Comparison of ENCODE assay signal across 14 mouse cellular contexts in genomic region chr5:74984101-74984500, GRCm38 (mm10).
"Had no signal": no experiment of that assay in that cellular context is flagged by ENCODE, and none has a peak within 500 bp of the region (broad histone marks: within the 10 kb centered on the region; RNA-seq: fewer than 3 reads in every experiment).

No protein-coding gene starts in this region.

- H3K9ac ChIP-seq: limb, embryonic 12.5 days; liver, embryonic 13.5 days; liver, postnatal 0 days; lung, embryonic 15.5 days; midbrain, embryonic 12.5 days; neural tube, embryonic 15.5 days; stomach, embryonic 15.5 days had no signal

- DNase-seq: kidney, adult 11 months; kidney, postnatal 10 days; liver; liver, embryonic 13.5 days; liver, postnatal 0 days; lung, postnatal 14 days; thymus, postnatal 14 days had no signal

- H3K27me3 ChIP-seq: limb, embryonic 12.5 days; liver, embryonic 13.5 days; lung, embryonic 15.5 days; stomach, embryonic 15.5 days had no signal

- H3K27ac ChIP-seq: limb, embryonic 12.5 days; liver, embryonic 13.5 days; lung, embryonic 15.5 days; macrophage; midbrain, embryonic 12.5 days; neural tube, embryonic 15.5 days; stomach, embryonic 15.5 days had no signal

- H3K36me3 ChIP-seq: limb, embryonic 12.5 days; liver, embryonic 13.5 days; lung, embryonic 15.5 days; midbrain, embryonic 12.5 days; neural tube, embryonic 15.5 days; stomach, embryonic 15.5 days had no signal

- H3K9me3 ChIP-seq: limb, embryonic 12.5 days; liver, embryonic 13.5 days; lung, embryonic 15.5 days; midbrain, embryonic 12.5 days; neural tube, embryonic 15.5 days; stomach, embryonic 15.5 days had no signal

- H3K4me2 ChIP-seq: limb, embryonic 12.5 days; liver, embryonic 13.5 days; lung, embryonic 15.5 days; midbrain, embryonic 12.5 days; neural tube, embryonic 15.5 days; stomach, embryonic 15.5 days had no signal

- H3K4me1 ChIP-seq: liver, embryonic 13.5 days; stomach, embryonic 15.5 days had no signal

- H3K4me3 ChIP-seq: limb, embryonic 12.5 days; liver, embryonic 13.5 days; lung, embryonic 15.5 days; midbrain, embryonic 12.5 days; myocyte; neural tube, embryonic 15.5 days; stomach, embryonic 15.5 days had no signal

- ATAC-seq: liver, postnatal 0 days had no signal
